Mouse (Mus musculus) stomach, embryonic 16.5 days (tissue): ENCODE data around the gene Kdm5b. TPM values are rescaled to one million over a fixed set of nuclear protein-coding genes. Genes with fewer than 3 reads are reported as not detected.

Experiments
- ATAC-seq: fragments of 200-750 bp; cut with Nextera tagmentation; 2 replicates; pipeline ENCODE4 v1.8.0; 2017; ENCODE audit warnings: moderate number of reproducible peaks, moderate TSS enrichment; ENCODE audit not compliant: insufficient read depth, low FRiP score
- H3K27ac ChIP-seq: fragments of 300-500 bp; sonication (generic); 2 replicates; pipeline ENCODE4 v1.5.1; 2014; ENCODE audit warnings: low read length
- H3K27me3 ChIP-seq: fragments of 300-500 bp; sonication (generic); 2 replicates; pipeline ENCODE4 v1.6.1; 2014; ENCODE audit warnings: low read length, control low read depth, mixed read lengths; ENCODE audit not compliant: control insufficient read depth, insufficient read depth
- H3K36me3 ChIP-seq: fragments of 300-500 bp; sonication (generic); 2 replicates; pipeline ENCODE4 v1.6.1; 2014; ENCODE audit warnings: low read length; ENCODE audit not compliant: control insufficient read depth, insufficient read depth
- H3K4me1 ChIP-seq: fragments of 300-500 bp; sonication (generic); 2 replicates; pipeline ENCODE4 v1.6.1; 2014; ENCODE audit warnings: low read length, control low read depth, mixed read lengths; ENCODE audit not compliant: control insufficient read depth, insufficient read depth
- H3K4me2 ChIP-seq: fragments of 300-500 bp; sonication (generic); 2 replicates; pipeline ENCODE4 v1.6.1; 2014; ENCODE audit warnings: low read depth, low read length, mixed read lengths
- H3K4me3 ChIP-seq: fragments of 300-500 bp; sonication (generic); replicated peaks from 2 replicates; pipeline ENCODE4 v1.5.1; 2014; ENCODE audit warnings: mild to moderate bottlenecking, low read length
- H3K9ac ChIP-seq: fragments of 300-500 bp; sonication (generic); 2 replicates; pipeline ENCODE4 v1.6.1; 2014; ENCODE audit warnings: low read length
- H3K9me3 ChIP-seq: fragments of 300-500 bp; sonication (generic); replicated peaks from 2 replicates; pipeline ENCODE4 v1.6.1; 2016; ENCODE audit warnings: low read length, control low read depth; ENCODE audit not compliant: control insufficient read depth
- WGBS: fragments of 180-500 bp; shearing (Covaris S2); extraction: QIAGEN DNeasy Blood & Tissue Kit; methylation state at CpG from one replicate; pipeline ENCODE4 v1.1.7; 2014; 5-methylcytosine and 5-hydroxymethylcytosine counted together
- polyA plus RNA-seq: library from polyadenylated mRNA; unstranded; fragments of >200 nt; fragmentation: Nextera tagmentation; extraction: Ambion mirVana; gene quantifications from 2 replicates; pipeline ENCODE4 v1.2.1, GENCODE M21; 2015

The Kdm5b gene
- polyA plus RNA-seq, 1 experiment from 2014 or later, result 48.4 TPM

DNA sequence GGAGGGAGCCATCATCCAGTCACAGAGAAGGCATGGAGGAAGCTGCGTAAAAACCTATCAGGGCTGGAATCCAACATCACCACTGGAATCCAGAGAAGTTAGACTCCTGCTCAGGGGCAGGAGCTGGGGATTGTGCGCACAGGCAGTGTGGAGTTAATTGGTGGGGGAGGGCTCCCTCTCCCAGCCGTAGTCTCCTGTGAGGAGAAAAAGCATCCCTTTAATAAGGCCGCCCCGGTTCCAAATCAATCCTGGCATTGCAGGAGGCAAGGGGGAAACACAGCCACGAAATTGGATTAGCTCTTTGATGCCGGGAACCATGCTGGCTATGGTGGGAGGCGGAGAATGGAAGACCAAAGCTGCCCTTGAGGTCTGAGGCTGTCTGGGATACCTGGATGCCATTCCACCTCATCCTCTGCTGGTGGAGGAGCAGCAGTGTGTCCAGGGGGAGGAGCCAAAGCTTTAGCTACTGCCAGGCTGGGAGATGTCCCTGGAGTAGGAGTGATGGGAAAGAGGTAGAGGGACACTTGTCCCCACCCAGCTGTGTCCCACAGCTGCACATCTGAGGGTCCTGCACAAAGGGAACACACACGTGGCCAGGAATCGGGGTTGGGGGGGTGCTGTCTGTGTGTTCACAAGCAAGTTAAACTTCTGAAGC, 93.8 kb downstream of the Kdm5b start:
- Histone ChIP-seq H3K4me1 (peaks cover 12% of the 10 kb centered on the region; the same call in 1 of the 2 replicates), H3K27ac (no peak overlapping the region), H3K36me3 (no peaks in the 10 kb centered on the region), H3K4me3 (no peak overlapping the region), H3K4me2 (no peak overlapping the region), H3K9me3 (no peaks in the 10 kb centered on the region), H3K27me3 (peaks cover under 1% of the 10 kb centered on the region; the same call in 1 of the 2 replicates), H3K9ac (no peak overlapping the region)
- WGBS, result 35% methylated on average over 10 of the region's 10 CpGs
- no peak for ATAC-seq

DNA sequence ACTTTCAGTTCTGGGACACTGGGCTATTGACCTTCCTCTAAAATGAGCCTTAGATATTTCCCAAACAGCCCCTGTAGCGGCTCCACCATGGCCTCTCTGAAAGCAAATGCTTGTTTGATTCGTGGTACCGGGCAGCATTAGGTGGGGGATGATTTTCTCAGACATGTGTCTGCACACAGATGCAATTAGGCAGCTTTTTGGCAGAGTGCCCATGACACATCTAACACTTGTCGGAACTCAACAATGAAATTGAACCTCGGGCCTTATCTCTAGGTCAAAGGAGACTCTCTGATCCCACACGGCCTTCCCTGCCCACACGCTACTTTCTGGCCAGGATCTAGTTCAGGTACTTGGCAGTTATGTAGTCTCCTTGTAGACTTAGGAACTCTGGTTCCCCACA, 98.9 kb downstream of the Kdm5b start:
- no peak overlapping the region for H3K4me2 ChIP-seq
- WGBS, result 44% methylated on average over 7 of the region's 7 CpGs
- no peak overlapping the region for H3K4me3 ChIP-seq
- peaks cover 5% of the 10 kb centered on the region; the same call in 1 of the 2 replicates for H3K4me1 ChIP-seq
- H3K9ac ChIP-seq, result 0 out of 2 replicates have a peak overlapping the region, but pooled peaks have one; percentile 8
- H3K9me3 ChIP-seq, result no peaks in the 10 kb centered on the region
- no peaks in the 10 kb centered on the region for H3K36me3 ChIP-seq
- ATAC-seq, result no peak
- no peak overlapping the region for H3K27ac ChIP-seq
- H3K27me3 ChIP-seq, result no peaks in the 10 kb centered on the region

DNA sequence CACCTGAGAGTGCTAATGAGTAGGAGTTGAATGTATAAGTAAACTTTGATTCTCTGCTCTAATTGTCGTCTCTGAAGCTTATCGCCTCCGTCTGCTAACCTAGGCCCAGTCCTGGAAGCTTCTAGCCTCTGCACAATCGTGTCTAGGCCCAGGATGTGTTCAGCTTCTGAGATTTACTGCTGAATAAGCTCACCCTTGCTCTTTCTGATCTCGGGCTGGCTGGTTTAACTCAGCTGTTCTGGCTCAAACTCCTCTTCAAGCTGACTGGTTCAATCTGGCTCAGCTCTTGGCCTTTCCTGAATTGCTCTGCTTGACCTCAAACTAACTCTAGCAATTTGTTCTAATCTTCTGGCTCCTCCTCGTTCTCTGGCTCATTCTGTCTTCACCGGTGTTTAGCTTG, 100.2 kb downstream of the Kdm5b start:
- 30% methylated on average over 7 of the region's 7 CpGs for WGBS
- Histone ChIP-seq H3K27me3 (no peaks in the 10 kb centered on the region), H3K9ac (no peak overlapping the region), H3K9me3 (no peaks in the 10 kb centered on the region), H3K27ac (no peak overlapping the region), H3K36me3 (no peaks in the 10 kb centered on the region), H3K4me1 (peaks cover 5% of the 10 kb centered on the region; the same call in 1 of the 2 replicates), H3K4me2 (no peak overlapping the region), H3K4me3 (no peak overlapping the region)
- peak; percentile 57; the same call in 1 of the 2 replicates for ATAC-seq

DNA sequence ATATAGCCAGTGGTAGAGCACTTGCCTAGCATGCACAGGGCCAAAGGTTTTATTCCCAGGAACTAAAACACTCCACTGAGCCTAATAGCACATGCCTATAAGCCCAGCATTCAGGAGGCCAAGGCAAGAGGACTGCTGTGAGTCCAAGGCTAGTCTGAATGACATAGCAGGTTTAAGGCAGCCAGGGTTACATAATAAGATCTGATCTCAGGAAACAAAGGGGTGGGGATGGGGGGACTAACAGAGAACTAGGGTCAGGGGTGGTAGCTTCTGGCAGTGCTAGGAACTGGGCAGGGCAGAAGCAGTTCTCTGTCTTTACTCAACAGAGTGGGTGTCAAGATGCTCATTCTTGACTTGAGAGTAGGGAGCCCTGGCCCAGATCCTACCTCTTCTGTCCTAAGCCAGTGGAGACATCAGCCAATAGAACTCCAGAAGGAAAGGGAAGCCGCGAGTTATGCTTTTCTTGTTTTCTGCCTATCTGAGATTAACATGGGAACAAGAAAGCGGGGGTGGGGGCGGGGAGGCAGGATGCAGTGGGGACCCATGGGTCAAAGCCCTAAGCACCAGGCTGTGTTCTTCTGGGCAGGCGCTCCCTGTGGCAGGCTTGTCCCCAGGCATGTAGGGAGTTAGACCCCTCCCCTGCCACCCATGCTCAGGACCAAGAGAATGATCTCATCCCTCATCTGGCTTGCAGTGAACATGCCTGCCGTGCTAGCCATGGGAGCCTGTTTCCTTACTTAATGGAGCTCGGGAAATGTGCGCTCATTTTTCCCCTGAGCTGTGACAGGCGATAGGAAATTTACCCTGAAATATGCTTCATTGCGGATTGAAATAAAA, 111.5 kb downstream of the Kdm5b start:
- 59% methylated on average over 10 of the region's 10 CpGs for WGBS
- peak; percentile 43; the same call in 1 of the 2 replicates for ATAC-seq

DNA sequence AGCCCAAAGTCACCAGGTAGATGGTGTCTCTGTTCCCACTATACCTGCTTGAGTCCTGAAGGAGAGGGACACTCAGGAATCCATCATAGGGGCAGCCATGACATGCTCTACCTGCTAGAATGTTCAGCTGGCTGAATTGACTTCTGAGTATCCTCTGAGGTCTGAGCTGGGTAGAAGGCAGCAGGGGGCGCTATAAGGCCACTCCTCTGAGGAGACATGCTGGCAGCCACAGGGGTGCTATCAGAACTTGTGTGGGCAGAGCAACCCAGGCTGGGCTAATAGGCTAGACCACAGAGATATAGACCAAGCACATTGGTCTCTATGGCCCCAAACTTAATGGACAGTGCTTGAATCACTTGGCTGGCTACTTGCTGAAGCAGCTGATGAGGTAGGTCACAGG, 114.3 kb downstream of the Kdm5b start:
- no peak for ATAC-seq
- WGBS, result 16% methylated on average over 1 of the region's 1 CpGs

More for the DNA sequence above, 111.5 kb downstream of the Kdm5b start:
- Histone ChIP-seq H3K9ac (0 out of 2 replicates have a peak overlapping the region, but pooled peaks have one; percentile 36), H3K36me3 (no peaks in the 10 kb centered on the region), H3K4me3 (no peak overlapping the region), H3K4me2 (no peak overlapping the region), H3K4me1 (peaks cover 9% of the 10 kb centered on the region), H3K9me3 (no peaks in the 10 kb centered on the region), H3K27me3 (no peaks in the 10 kb centered on the region), H3K27ac (peak overlapping the region; percentile 41)

DNA sequence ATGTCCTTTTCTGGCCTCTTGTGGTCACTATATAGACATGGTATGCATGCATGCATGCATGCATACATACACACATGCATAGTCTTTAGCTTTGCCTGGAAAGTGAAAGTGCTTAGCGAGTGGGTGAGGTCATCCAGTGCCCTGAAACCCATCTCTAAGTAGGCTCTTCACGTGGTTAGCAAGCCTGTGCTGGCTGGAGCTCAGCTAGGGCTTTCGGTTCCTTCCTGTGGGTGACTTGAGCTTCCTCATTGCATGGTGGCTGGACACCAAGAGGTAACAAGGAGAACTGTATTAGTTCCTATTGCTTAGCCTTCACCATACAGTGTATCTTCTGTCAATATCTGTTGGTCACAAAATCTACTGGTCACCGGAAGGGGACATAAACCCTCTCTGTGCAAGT, 119.5 kb downstream of the Kdm5b start:
- peak; percentile 5; the same call in 1 of the 2 replicates for ATAC-seq
- Histone ChIP-seq H3K36me3 (no peaks in the 10 kb centered on the region), H3K4me3 (no peak overlapping the region), H3K9ac (no peak overlapping the region), H3K4me2 (no peak overlapping the region), H3K4me1 (no peaks in the 10 kb centered on the region), H3K27ac (no peak overlapping the region), H3K27me3 (no peaks in the 10 kb centered on the region), H3K9me3 (no peaks in the 10 kb centered on the region)
- 69% methylated on average over 4 of the region's 4 CpGs for WGBS

More for the DNA sequence above, 114.3 kb downstream of the Kdm5b start:
- Histone ChIP-seq H3K36me3 (no peaks in the 10 kb centered on the region), H3K4me2 (no peak overlapping the region), H3K27ac (no peak overlapping the region), H3K4me3 (no peak overlapping the region), H3K9ac (no peak overlapping the region), H3K4me1 (peaks cover 9% of the 10 kb centered on the region), H3K27me3 (no peaks in the 10 kb centered on the region), H3K9me3 (no peaks in the 10 kb centered on the region)

DNA sequence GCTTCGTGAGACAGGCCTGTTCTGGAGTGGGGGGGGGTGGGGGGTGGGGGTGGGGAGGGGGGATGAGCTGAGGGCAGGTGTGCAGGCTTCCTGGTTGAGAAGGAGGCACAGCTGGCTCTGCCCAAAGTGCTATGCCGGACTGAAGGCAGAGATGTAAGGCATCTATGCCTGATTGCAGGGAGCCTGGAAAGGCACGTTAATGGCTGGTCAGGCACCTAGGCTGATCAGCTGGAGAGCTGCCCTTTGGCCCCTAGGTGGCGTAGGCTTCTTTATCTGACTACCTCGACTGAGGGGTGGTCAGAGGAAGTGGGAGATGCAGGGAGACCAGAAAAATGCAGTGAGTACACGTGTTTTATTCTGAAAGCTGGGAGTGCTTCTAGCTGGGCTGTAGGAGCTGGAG, 120.6 kb downstream of the Kdm5b start:
- H3K36me3 ChIP-seq, result no peaks in the 10 kb centered on the region
- ATAC-seq, result no peak
- 25% methylated on average over 6 of the region's 6 CpGs for WGBS
- H3K9me3 ChIP-seq, result no peaks in the 10 kb centered on the region
- H3K9ac ChIP-seq, result no peak overlapping the region
- no peaks in the 10 kb centered on the region for H3K27me3 ChIP-seq
- no peaks in the 10 kb centered on the region for H3K4me1 ChIP-seq
- H3K27ac ChIP-seq, result no peak overlapping the region
- no peak overlapping the region for H3K4me2 ChIP-seq
- H3K4me3 ChIP-seq, result no peak overlapping the region

DNA sequence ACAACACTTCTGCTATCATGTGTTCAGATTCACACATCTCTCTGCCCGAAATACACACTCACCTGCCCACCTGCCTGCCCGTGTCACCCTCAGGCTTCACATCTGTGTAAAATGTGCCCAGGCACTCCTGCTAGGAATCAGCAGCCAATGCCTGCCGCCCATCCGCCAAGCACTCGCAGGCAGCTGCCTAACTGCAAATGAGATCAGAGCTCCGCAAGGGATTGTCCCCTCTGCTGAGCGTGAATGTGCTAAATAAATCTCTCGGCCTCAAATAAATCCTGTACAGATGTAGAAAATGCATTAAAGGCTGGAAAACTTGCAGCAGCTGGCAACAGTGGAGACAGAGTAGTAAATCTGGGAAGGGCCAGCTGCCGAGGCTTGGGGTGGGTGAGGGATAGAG, 122.5 kb downstream of the Kdm5b start:
- ATAC-seq, result no peak
- no peak overlapping the region for H3K4me3 ChIP-seq
- WGBS, result 41% methylated on average over 9 of the region's 9 CpGs

More for the DNA sequence above, 122.5 kb downstream of the Kdm5b start:
- Histone ChIP-seq H3K4me1 (no peaks in the 10 kb centered on the region), H3K36me3 (no peaks in the 10 kb centered on the region), H3K27ac (no peak overlapping the region), H3K4me2 (no peak overlapping the region), H3K9me3 (no peaks in the 10 kb centered on the region), H3K9ac (no peak overlapping the region), H3K27me3 (no peaks in the 10 kb centered on the region)
